Mouse (Mus musculus) forebrain, embryonic 16.5 days (tissue): ENCODE measurements around the gene Megf8. TPM values are rescaled to one million over a fixed set of nuclear protein-coding genes. Genes with fewer than 3 reads are reported as not detected.

Experiments
- polyA plus RNA-seq: library from polyadenylated mRNA; unstranded; fragments of >200 nt; fragmentation: Nextera tagmentation; extraction: Ambion mirVana; gene quantifications from 2 replicates; pipeline ENCODE4 v1.2.1, GENCODE M21; 2015

Gene Megf8
- polyA plus RNA-seq, 1 experiment from 2014 or later: 25.0 TPM

Other genes with a start within 250 kb of the Megf8 start
- gene Grik5, start 244.8 kb upstream of the Megf8 start, polyA plus RNA-seq: 10.4 and 16.9 TPM in 2 replicates
- gene Zfp574, start 244.6 kb upstream of the Megf8 start, polyA plus RNA-seq: 36.6 and 38.4 TPM in 2 replicates
- gene Pou2f2, start 137.4 kb upstream of the Megf8 start, polyA plus RNA-seq: 10.6 and 17.0 TPM in 2 replicates
- gene Dedd2, start 96.5 kb upstream of the Megf8 start, polyA plus RNA-seq: 14.7 and 15.0 TPM in 2 replicates
- gene Zfp526, start 95.7 kb upstream of the Megf8 start, polyA plus RNA-seq: 1.8 and 1.9 TPM in 2 replicates
- gene Gsk3a, start 79.3 kb upstream of the Megf8 start, polyA plus RNA-seq: 14.9 and 17.1 TPM in 2 replicates
- gene Erf, start 66.4 kb upstream of the Megf8 start, polyA plus RNA-seq: 4.8 and 5.3 TPM in 2 replicates
- 42.2 and 48.0 TPM in 2 replicates for gene Cic, start 49.5 kb upstream of the Megf8 start, polyA plus RNA-seq
- 499 and 556 TPM in 2 replicates for gene Pafah1b3, start 19.2 kb upstream of the Megf8 start, polyA plus RNA-seq
- gene Prr19, start 15.8 kb upstream of the Megf8 start, polyA plus RNA-seq: 1.4 and 2.2 TPM in 2 replicates
- 24.5 and 41.2 TPM in 2 replicates for gene Tmem145, start 11.1 kb upstream of the Megf8 start, polyA plus RNA-seq
- 0.50 TPM in 1 of 2 replicates, not detected in the other for gene Cnfn, start 52.6 kb downstream of the Megf8 start, polyA plus RNA-seq
- gene Lipe, start 81.5 kb downstream of the Megf8 start, polyA plus RNA-seq: 17.7 and 18.5 TPM in 2 replicates
- gene Cxcl17, start 95.7 kb downstream of the Megf8 start, polyA plus RNA-seq: 0.34 and 0.96 TPM in 2 replicates
- 0.96 and 1.1 TPM in 2 replicates for gene Ceacam1, start 160.4 kb downstream of the Megf8 start, polyA plus RNA-seq
- 0.11 TPM in 1 of 2 replicates, not detected in the other for gene Ceacam2, start 222.7 kb downstream of the Megf8 start, polyA plus RNA-seq